Mouse (Mus musculus) T-helper 1 cell (primary cell): ENCODE measurements around the gene Gm6217.
"Not testable (repeated sequence)": the region's sequence is repeated elsewhere in the genome, so short reads cannot be mapped to it uniquely, and the experiment has no call there.

Source experiments
- in situ Hi-C: fragments of 300-600 bp; cut with MboI, MseI; formaldehyde crosslinking; loops from one replicate; pipeline ENCODE4 v1.15.1; 2025; ENCODE audit warnings: high pct_unique_total_duplicates

Gene Gm6217

DNA sequence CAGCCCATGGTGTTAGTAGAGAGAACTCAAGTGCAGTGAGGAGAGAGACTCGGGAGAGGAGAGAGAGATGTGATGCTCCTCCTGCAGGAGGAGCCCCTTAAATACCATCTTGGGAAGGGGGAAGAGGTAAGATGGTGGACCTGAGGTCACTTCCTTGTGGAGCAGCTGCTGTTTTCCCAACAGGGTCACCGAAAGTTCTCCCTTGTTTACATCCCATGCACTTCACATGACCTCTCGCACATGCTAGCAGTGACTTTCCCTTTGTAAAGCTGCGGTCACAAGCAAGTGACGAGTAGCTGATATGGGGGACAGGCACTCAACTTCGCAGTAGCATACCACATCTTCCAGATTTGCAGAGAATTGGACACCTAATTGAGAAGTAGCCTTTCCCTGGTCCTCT is at the start of gene Gm6217:
Gene Gm6217 (minus strand): TSS at position 74 of the 400 bp plus-strand sequence.
- in situ Hi-C loops: not testable (repeated sequence)

- in situ Hi-C loops: loop anchor here (10.0 kb wide), 1 partner anchor 193 kb away; no protein-coding TSS in a partner anchor
These were observed 46.6 kb upstream of the Gm6217 start for GRCm38 (mm10) chr1:82977840-82978239.

- in situ Hi-C loops: loop anchor here (10.0 kb wide), 1 partner anchor 191 kb away; no protein-coding TSS in a partner anchor
These were observed 44.6 kb upstream of the Gm6217 start for GRCm38 (mm10) chr1:82975750-82976149.

DNA sequence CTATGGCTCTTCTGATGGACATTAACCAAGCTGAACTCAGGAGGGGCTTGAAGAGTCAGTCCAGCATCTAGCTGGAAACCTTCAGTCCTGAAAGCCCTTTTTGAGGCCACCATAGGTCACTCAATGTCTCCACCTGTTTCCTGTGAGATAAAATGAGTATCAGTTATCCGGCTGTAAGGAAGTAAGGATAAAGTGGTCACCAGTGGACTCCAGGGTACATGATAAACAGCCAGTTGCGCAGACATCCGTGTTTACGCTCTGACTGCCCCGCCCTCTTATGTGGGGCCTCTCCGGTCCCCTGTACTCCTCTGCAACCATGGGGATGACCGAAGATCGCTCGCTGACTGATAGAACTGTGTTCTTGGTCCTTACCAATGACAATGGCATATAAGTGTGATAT is 43.1 kb upstream of the Gm6217 start:
- in situ Hi-C loops: loop anchor here (10.0 kb wide), 1 partner anchor 190 kb away; no protein-coding TSS in a partner anchor

GRCm38 (mm10) chr1:82973901-82974300 is 42.7 kb upstream of the Gm6217 start:
- in situ Hi-C loops: loop anchor here (10.0 kb wide), 1 partner anchor 189 kb away; no protein-coding TSS in a partner anchor

DNA sequence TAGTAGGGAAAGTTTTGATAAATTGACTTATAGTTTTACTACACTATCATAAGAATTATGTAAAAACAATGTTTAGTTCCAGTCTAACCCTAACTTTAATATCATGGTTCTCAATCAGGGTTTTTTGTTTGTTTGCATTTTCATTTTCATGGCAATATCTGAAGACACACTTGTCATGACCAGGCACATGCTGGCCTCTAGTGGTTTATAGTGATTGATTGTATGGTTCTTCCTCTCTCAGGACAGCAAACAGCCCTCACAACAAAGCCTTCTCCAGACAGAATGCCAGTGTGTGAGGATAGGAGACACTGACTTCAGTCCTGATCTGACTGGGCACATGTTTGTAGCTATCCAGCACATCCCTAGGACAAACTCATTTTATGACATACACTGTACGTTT is 42.0 kb upstream of the Gm6217 start:
- in situ Hi-C loops: loop anchor here (10.0 kb wide), 1 partner anchor 188 kb away; no protein-coding TSS in a partner anchor

DNA sequence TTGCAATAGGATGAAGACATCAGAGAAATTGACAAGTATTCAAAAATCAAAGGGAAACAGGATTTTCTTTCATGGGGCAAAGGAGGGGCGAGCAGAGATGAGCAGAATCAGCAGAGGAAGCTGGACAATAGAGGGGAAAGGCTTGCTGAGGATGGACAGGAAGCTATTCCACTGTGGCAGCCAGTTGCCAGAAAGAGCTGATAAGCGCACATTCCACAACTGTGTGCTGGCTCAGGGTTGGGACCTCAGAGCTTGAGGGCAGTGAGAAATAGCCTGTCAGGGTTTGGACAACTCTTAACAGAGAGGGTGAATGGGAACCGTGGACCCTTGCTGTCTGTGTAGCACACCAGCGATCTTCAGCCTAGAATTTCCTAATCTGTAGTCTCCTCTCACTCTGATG is 40.8 kb upstream of the Gm6217 start:
- in situ Hi-C loops: loop anchor here (10.0 kb wide), 1 partner anchor 187 kb away; no protein-coding TSS in a partner anchor

GRCm38 (mm10) chr1:82966413-82966812 is 35.2 kb upstream of the Gm6217 start:
- in situ Hi-C loops: loop anchor here (10.0 kb wide), 1 partner anchor 62 kb away; no protein-coding TSS in a partner anchor

DNA sequence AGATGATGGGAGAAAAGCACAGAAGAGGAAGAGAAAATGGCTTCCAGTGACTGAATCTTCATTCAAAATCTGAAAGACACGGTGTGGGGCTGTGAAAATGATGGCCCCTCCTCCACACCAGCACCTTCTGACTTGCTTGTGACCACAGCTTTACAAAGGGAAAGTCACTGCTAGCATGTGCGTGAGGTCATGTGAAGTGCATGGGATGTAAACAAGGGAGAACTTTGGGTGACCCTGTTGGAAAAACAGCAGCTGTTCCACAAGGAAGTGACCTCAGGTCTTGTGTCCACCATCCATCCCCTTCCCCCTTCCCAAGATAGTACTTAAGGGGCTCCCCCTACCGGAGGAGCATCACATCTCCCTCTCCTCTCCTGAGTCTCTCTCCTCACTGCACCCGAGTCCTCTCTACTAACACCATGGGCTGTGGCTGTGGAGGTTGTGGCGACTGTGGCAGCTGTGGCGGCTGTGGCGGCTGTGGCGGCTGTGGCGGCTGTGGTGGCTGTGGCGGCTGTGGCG is 28.7 kb upstream of the Gm6217 start, which contains the start of gene Gm47955:
Gene Gm47955 (plus strand): TSS at position 417 of the 516 bp plus-strand sequence.
- in situ Hi-C loops: loop anchor here (10.0 kb wide), 1 partner anchor 55 kb away; no protein-coding TSS in a partner anchor

DNA sequence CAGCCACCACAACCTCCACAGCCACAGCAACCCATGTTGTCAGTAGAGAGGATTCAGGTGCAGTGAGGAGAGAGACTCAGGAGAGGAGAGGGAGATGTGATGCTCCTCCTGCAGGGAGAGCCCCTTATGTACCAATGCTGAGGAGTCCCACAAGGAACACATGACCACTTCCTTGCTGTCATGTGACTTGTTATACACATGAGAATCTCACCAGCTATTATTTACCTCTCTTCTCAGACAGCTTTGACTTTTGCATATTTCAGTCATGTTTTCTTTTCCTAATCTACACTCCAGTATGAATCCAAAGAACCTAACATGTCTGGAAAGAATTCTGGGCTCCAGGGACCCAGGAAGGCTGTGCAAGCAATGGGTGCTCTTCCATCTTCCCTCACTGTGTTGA is 24.7 kb upstream of the Gm6217 start, which contains the start of gene Gm7544:
Gene Gm7544 (minus strand): TSS at position 101 of the 400 bp plus-strand sequence.
- in situ Hi-C loops: not testable (repeated sequence)

GRCm38 (mm10) chr1:82948601-82949000 is 17.4 kb upstream of the Gm6217 start:
- in situ Hi-C loops: no loop called here

DNA sequence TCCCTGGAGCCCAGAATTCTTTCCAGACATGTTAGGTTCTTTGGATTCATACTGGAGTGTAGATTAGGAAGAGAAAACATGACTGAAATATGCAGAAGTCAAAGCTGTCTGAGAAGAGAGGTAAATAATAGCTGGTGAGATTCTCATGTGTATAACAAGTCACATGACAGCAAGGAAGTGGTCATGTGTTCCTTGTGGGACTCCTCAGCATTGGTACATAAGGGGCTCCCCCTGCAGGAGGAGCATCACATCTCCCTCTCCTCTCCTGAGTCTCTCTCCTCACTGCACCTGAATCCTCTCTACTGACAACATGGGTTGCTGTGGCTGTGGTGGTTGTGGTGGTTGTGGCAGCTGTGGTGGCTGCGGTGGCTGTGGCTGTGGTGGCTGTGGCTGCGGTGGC is 14.8 kb upstream of the Gm6217 start:
- in situ Hi-C loops: not testable (repeated sequence)

DNA sequence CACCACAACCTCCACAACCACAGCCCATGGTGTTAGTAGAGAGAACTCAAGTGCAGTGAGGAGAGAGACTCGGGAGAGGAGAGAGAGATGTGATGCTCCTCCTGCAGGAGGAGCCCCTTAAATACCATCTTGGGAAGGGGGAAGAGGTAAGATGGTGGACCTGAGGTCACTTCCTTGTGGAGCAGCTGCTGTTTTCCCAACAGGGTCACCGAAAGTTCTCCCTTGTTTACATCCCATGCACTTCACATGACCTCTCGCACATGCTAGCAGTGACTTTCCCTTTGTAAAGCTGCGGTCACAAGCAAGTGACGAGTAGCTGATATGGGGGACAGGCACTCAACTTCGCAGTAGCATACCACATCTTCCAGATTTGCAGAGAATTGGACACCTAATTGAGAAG is 12.1 kb upstream of the Gm6217 start, which contains the start of gene A030003K21Rik:
Gene A030003K21Rik (minus strand): TSS at position 94 of the 400 bp plus-strand sequence.
- in situ Hi-C loops: not testable (repeated sequence)

DNA sequence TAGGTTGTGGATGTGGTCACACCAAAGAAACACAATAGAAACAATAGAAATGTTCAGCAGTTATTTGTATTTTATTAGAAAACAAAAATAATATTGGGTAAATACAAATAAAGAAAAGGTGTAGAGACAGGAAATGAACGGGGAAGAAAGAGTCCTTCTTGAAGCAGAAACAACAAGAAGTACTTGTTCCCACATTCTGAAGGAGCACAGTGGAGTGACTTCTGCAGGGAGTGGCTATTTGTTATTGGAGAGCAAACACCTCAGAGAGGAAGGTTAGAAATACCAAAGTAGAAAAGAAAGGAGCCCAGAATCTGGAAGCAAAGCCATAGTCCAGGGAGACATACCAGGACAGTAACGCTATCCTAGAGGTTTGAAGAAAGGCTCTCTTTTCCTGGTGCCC is 11.3 kb upstream of the Gm6217 start:
- in situ Hi-C loops: not testable (repeated sequence)

- in situ Hi-C loops: no loop called here
These were observed 7.5 kb upstream of the Gm6217 start for GRCm38 (mm10) chr1:82938666-82939065.

DNA sequence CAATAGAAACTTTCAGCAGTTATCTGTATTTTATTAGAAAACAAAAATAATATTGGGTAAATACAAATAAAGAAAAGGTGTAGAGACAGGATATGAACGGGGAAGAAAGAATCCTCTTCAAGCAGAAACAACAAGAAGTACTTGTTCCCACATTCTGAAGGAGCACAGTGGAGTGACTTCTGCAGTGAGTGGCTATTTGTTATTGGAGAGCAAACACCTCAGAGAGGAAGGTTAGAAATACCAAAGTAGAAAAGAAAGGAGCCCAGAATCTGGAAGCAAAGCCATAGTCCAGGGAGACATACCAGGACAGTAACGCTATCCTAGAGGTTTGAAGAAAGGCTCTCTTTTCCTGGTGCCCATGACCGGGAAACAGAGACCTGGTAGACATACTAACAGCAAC is 641 bp downstream of the Gm6217 start:
- in situ Hi-C loops: not testable (repeated sequence)

DNA sequence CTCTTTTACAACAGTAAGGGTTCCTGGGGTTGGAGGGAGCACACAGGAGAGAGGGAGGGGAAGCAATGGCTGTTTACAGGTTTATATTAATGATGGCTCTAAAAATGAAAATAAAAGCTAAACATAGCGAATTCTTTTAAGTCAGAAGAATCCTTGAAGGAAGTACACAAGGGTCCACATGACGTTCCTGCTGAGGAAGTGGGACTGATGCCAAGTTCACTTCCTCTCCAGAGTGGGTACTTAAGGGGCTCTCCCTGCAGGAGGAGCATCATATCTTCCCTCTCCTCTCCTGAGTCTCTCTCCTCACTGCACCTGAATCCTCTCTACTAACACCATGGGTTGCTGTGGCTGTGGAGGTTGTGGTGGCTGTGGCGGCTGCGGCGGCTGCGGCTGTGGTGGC is 6.5 kb downstream of the Gm6217 start, which contains the start of gene A030014E15Rik:
Gene A030014E15Rik (plus strand): TSS at position 268 of the 400 bp plus-strand sequence.
- in situ Hi-C loops: loop anchor here (10.0 kb wide), 1 partner anchor 1390 kb away; no protein-coding TSS in a partner anchor

DNA sequence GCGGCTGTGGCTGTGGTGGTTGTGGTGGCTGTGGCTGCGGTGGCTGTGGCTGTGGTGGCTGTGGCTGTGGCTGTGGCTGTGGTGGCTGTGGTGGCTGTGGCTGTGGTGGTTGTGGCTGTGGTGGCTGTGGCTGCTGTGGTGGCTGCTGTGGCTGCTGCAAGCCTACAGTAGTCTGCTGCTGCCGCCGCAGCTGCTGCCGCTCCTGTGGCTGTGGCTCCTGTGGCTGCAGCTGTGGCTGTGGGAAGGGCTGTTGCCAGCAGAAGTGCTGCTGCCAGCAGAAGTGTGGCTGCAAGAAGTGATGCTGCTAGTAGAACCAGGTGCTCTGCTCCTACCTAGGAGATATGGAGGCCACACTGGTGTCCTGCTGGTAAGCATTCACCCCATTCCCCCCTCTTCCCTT is 17.8 kb downstream of the Gm6217 start:
- in situ Hi-C loops: not testable (repeated sequence)

GRCm38 (mm10) chr1:82913025-82913424 is 18.2 kb downstream of the Gm6217 start, which contains the start of gene A030005L19Rik:
TSS of gene A030005L19Rik (plus strand) at chr1:82913325.
- in situ Hi-C loops: no loop called here

- in situ Hi-C loops: loop anchor here (10.0 kb wide), 1 partner anchor 59 kb away; the partner anchor contains the start of gene Gm47955
These were observed 25.3 kb downstream of the Gm6217 start for GRCm38 (mm10) chr1:82905886-82906285.

- in situ Hi-C loops: loop anchor here (5.0 to 10.0 kb wide), 2 partner anchors 64 to 104 kb away; partner anchors contain the start of gene Gm47955
These were observed 30.0 kb downstream of the Gm6217 start for GRCm38 (mm10) chr1:82901201-82901600.

- in situ Hi-C loops: loop anchor here (5.0 to 10.0 kb wide), 2 partner anchors 64 to 103 kb away; partner anchors contain the start of gene Gm47955
These were observed 30.6 kb downstream of the Gm6217 start for GRCm38 (mm10) chr1:82900567-82900966.

GRCm38 (mm10) chr1:82893269-82893668 is 37.9 kb downstream of the Gm6217 start:
- in situ Hi-C loops: no loop called here
